Mouse (Mus musculus) thymus, postnatal 4 days (tissue): ENCODE results near the gene Tex14.
"Not testable (repeated sequence)": the region's sequence is repeated elsewhere in the genome, so short reads cannot be mapped to it uniquely, and the experiment has no call there.

ENCODE experiments used
- DNase-seq: peaks from one replicate; pipeline ENCODE4 v3.0.0; 2021

The Tex14 gene

DNA sequence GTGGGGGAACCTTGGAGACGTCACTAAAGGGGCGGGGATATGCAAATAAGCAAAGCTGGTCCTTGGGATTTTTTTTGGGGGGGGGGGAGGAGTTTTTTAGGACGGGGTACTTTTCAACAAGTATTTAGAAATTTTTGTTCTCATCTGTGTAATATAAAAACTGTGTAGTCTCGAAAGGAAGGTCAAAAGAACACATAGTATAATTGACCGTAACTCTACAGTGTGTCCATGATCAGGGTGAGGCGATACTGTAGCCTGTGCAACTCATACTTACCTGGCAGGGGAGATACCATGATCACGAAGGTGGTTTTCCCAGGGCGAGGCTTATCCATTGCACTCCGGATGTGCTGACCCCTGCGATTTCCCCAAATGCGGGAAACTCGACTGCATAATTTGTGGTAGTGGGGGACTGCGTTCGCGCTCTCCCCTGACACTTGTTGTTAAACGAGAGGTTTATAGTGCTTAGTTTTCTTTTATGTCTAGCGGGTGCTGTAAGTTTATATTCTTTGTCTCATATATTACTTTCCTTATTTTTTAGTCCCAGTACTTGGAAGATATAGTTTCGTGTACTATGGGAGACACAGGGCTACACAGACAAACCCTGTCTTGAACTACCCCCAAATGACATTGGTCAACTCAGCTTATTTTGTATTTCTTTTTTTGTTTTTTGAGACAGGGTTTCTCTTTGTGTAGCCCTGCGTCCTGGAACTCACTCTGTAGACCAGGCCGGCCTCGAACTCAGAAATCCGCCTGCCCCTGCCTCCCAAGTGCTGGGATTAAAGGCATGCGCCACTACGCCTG, 21.8 kb downstream of the Tex14 start:
- peak; percentile 89 for DNase-seq

- DNase-seq = no peak
Observed at GRCm38 (mm10) chr11:87427273-87428050, 22.6 kb downstream of the Tex14 start.

DNA sequence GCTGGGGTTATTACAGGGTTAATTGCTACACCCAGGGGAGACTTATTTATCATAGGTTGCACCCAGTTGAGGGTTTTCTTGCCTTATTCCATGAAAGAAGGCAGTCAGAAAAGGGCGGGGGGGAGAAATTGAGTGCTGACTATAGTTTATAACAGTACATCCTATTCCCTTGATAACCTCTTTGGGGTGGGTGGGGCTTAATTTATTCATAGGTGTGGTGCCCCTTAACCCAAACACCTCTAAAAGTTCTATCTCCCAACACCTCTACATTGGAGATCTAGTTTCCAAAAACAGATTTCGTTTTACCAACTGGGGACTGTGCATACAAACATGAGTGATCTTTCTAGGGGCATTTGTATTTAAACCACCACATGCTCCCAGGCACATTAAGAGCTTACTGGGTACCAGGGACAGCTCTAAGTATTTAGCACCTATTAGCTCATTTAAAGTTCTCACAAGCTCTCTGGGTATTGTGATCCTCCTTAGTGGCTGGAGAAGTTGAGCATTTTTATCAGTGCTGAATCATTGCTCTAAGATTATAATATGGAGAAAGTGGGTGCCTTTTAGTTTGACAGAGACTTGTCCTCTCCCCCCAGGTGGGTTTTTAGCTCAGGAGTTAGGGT, 23.3 kb downstream of the Tex14 start:
- DNase-seq = no peak

DNA sequence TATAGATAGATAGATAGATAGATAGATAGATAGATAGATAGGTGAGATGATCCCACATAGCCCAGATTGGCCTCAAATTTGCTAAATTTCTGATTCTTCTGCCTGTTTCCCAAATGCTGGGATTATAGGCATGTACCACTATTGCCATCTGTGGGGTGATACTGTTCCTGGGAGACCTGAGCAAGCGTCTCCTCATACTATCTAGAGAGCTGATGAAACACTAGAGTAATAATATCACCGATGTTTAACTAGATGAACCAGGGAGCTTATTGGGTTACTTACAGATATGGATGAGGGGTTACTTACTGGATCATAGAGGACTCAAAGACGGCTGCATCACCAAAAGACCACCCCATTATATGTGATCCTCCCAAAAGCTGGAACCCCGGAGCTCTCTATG, 24.5 kb downstream of the Tex14 start:
- DNase-seq = no peak

DNA sequence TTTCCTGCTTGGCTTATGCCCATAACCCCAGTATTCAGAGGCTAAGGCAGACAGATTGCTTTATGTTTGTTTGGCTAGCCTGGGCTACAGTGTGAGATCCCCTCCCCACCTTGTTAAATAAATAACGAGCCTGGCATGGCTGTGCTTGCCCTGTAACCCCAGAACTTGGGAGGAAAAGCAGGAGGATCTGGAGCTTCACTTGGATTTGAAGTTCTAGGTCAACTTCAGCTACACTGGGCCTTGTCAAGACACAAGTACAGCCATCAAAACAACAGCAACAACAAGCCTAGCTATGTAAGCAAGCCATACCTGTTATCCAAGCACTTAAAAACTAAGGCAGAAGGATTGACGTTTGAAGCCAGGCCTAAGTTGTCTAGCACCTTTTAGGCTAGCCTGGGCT, 25.5 kb downstream of the Tex14 start:
- no peak for DNase-seq

- not testable (repeated sequence) for DNase-seq
Observed at GRCm38 (mm10) chr11:87431813-87432212, 26.9 kb downstream of the Tex14 start.

- no peak for DNase-seq
Observed at GRCm38 (mm10) chr11:87432447-87432846, 27.6 kb downstream of the Tex14 start.

DNA sequence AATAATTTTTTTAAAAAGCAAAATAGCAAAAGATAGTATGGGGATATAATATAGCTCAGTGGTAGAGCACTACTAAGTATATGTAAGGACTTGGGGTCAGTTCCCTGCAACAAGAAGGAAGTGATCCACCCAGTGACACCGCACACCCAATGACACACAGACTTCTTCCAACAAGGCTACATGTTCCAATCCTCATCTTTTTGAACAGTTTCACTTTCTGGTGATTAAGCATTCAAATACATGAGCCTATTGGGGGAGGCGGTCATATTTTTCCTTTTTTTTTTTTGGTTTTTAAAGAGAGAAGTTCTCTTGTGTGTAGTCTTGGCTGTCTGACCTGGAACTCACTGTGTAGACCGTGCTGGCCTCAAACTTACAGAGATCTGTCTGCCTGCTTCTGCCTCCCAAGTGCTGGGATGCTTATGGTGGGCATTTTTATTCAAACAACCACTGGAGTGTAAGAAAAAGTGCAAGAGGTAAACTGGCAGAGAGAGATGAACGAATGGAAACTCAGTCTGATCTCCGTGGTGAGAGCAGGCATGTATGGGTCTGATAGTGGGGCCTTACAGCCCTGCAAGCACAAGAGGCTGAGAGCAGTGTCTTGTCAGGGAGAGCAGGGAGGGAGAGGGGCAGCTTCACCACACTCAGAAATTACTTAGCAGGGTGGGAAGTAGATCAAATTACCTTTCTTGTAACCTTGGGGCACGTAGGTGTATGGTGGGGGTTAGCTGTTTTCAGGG, 28.2 kb downstream of the Tex14 start:
- no peak for DNase-seq

- DNase-seq = not testable (repeated sequence)
Observed at GRCm38 (mm10) chr11:87435107-87435506, 30.2 kb downstream of the Tex14 start.

GRCm38 (mm10) chr11:87436326-87437232, 31.7 kb downstream of the Tex14 start:
- DNase-seq = no peak

DNA sequence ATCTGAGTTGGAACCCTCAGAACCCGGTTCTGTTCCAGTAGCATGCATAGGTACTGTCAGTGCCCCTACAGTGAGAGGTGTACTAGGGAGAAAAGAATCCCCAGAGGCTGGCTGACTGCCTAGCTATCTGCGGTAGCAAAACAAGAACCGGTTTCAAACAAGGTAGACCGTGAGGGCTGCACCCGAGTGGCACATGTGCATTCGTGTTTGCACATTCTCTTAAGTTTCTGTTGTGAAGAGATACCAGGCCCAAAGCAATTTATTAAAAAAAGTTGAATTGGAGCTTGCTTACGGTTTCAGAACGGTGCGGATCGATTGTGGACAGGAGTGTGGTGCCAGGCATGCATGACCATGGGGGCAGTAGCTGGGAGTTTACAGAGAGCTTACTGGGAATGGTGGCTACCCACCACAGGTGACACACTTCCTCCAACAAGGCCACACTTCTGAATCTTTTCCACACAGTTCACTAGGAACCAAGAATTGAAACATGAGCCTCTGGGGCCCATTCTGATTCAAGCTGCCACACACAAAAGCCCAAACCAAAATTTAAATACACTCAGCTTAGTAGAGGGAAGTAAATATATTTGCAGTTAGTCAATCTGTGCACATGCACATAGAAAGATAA, 35.0 kb downstream of the Tex14 start:
- DNase-seq = no peak

DNA sequence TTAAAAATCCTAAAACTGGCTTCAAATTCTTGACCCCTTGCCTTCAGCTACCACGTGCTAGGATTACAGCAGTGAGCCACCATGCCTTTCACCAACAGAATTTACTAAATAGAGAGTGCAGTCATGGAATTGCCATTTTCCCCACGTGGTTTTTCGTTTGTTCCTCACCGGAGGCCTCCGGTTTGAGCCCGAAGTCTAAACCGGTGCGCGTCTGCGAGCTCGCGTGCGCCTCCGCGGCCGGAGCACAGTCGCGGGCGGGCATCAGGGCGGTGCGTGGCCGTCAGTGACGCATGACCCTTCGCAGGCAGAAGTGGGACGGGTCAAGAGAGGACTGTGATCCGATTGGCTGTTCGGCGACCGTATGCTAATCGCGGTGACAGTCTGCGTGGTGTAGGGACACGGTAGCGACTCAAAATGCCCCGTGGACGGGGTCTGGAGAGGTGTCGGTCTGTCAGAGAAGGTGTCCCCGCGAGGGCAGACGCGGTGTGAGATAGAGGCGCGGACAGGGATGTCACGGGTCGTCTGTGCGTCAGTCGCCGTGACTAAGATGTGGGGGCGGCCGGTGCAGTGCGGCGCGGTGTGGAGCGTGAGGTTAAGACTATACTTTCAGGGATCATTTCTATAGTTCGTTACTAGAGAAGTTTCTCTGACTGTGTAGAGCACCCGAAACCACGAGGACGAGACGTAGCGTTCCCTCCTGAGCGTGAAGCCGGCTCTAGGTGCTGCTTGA, 37.9 kb downstream of the Tex14 start:
- peak; percentile 72 for DNase-seq

GRCm38 (mm10) chr11:87443373-87443883, 38.6 kb downstream of the Tex14 start:
- DNase-seq = peak; percentile 63

GRCm38 (mm10) chr11:87444056-87444455, 39.2 kb downstream of the Tex14 start:
- not testable (repeated sequence) for DNase-seq

GRCm38 (mm10) chr11:87444735-87445428, 40.0 kb downstream of the Tex14 start:
- DNase-seq = no peak

DNA sequence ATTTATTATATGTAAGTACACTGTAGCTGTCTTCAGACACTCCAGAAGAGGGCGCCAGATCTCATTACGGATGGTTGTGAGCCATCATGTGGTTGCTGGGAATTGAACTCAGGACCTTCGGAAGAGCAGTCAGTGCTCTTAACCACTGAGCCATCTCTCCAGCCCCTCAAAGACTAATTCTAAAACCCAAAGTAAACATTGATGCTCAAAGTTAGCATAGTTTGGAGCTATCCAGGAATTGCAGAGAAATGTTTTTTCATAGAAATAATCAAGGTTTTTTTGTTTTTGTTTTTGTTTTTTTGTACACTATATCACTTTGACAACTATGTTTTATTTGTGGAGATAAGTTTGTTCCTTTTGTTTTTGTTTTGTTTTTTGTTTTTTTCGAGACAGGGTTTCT, 40.7 kb downstream of the Tex14 start:
- DNase-seq = not testable (repeated sequence)

DNA sequence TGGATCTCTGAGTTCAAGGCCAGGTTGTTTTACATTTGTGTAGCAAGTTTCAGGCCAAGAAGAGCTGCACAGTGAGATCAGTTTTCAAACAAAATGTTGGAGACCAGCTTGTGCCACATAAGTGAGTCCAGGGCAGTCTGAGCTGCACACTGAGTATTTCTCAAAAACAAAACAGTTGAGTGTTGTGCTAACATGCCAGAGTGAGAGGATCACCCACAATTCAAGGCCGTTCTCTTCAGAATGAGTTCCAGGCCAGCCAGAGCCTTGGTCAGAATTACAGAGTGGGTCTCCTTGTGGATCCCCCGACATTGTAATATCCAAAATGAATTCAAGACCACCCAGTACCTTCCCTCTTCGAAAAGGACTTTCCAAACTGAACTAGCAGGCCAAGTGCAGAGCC, 41.3 kb downstream of the Tex14 start:
- no peak for DNase-seq

DNA sequence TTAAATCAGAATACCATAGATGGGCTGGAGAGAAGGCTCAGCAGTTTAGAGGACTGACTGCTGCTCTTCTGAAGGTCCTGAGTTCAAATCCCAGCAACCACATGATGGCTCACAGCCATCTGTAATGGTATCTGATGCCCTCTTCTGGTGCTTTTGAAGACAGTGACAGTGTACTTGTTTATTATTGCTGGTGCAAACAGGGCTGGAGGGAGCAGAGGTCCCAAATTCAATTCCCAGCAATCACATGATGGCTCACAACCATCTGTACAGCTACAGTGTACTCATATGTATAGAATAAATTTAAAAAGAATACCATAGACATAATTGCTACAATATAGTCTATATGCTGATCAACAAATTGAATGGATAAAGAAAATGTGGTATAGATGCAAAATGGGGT, 42.6 kb downstream of the Tex14 start:
- DNase-seq = no peak

DNA sequence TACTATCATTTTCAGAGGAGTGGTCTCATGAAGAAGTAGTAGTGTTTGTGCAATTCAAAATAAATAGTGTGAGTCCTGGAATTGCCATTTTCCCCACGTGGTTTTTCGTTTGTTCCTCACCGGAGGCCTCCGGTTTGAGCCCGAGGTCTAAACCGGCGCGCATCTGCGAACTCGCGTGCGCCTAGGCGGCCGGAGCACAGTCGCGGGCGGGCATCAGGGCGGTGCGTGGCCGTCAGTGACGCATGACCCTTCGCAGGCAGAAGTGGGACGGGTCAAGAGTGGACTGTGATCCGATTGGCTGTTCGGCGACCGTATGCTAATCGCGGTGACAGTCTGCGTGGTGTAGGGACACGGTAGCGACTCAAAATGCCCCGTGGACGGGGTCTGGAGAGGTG, 43.2 kb downstream of the Tex14 start:
- DNase-seq = peak; percentile 73
